Mouse (Mus musculus) myocyte (in vitro differentiated cells): ENCODE measurements around the gene Mrps18a.

Experiments used
- MAX ChIP-seq: IDR thresholded peaks from one replicate; pipeline ENCODE4 v1.6.1; 2011; ENCODE audit warnings: low read depth, mild to moderate bottlenecking, control low read depth
- MYOG ChIP-seq, 3 experiments: IDR thresholded peaks; one replicate each; pipeline ENCODE4 v1.6.1; 2011; ENCODE audit warnings: control low read depth in 2 of 3, low read depth in 2 of 3, mild to moderate bottlenecking in 2 of 3; ENCODE audit not compliant: insufficient read length in 2 of 3, control insufficient read depth in 1 of 3, insufficient read depth in 1 of 3
- POLR2A ChIP-seq: IDR thresholded peaks from one replicate; pipeline ENCODE4 v1.6.1; 2011; ENCODE audit warnings: low read depth, mild to moderate bottlenecking, control low read depth, moderate library complexity; ENCODE audit not compliant: insufficient read length
- POLR2AphosphoS2 ChIP-seq: IDR thresholded peaks from one replicate; pipeline ENCODE4 v1.6.1; 2011; ENCODE audit warnings: low read depth, control low read depth; ENCODE audit not compliant: insufficient read length
- REST ChIP-seq: IDR thresholded peaks from one replicate; pipeline ENCODE4 v1.6.1; 2011; ENCODE audit warnings: mild to moderate bottlenecking, control low read depth, moderate library complexity; ENCODE audit not compliant: insufficient read depth, insufficient read length
- USF1 ChIP-seq: IDR thresholded peaks from one replicate; pipeline ENCODE4 v1.6.1; 2011; ENCODE audit warnings: low read depth, mild to moderate bottlenecking, control low read depth, moderate library complexity

GRCm38 (mm10) chr17:46132862-46133261, 22.1 kb downstream of the Mrps18a start:
- no peak for TF ChIP-seq POLR2A
- TF ChIP-seq USF1: no peak
- no peak for TF ChIP-seq MYOG (IDR thresholded peaks at IDR 0.05; ENCODE audit: control insufficient read depth in 1 of 3, insufficient read depth in 1 of 3, insufficient read length in 2 of 3, low read depth in 2 of 3)
- no peak for TF ChIP-seq POLR2AphosphoS2
- no peak for TF ChIP-seq MAX
- no peak for TF ChIP-seq REST
